Mouse (Mus musculus): ENCODE results near the gene Usp10.

Usp10 gene

DNA sequence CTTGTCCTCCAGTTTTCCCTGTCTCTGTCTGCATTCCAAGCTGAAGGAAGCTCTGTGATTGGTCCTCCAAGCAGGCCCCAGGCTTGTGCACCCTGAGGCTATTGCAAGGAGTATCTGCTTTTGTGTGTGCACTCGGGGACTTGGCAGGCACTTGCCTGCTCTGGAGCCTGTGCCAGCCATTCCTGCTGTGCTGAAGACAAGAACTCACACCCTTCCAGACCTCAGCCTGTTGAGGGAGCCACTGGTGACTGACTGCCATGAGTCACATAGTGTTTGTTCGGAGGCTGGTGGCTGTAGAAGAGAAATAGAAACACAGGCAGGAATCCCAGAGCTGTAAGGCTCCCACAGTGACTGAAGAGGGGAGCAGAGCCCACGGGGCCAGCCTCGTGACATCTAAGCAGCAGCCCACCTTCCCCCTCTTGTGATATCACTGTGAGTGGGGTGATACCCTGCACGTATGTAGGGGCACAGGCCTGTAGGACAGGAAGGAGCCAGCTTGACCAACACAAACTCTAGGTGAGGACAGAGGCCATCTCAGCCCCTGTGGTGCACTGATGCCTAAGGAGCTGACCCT, 50.5 kb downstream of the Usp10 start:
- DNase-seq (ENCODE audit: low spot score) = no peak

- no peak for DNase-seq (ENCODE audit: low spot score)
Observed at GRCm38 (mm10) chr8:119964859-119965258, 54.7 kb downstream of the Usp10 start.

DNA sequence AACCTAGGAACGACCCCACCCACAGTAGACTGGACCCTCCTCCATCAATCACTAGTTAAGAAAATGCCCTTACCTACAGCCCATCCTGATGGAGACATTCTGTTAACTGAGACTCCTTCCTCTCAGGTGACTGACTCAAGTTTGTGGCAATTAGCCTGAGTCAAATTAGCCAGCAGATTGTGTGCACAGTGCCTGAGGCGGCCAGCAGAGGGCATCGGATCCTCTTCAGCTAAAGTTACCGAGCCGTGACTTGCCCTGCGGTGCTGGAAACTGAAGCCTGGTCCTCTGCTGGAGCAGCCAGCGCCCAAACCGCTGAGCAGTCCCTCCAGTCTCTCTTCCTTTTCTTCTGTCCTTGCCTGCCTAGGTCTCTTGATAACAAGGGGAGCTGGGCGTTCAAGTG, 57.3 kb downstream of the Usp10 start:
- DNase-seq (ENCODE audit: low spot score) = no peak

DNA sequence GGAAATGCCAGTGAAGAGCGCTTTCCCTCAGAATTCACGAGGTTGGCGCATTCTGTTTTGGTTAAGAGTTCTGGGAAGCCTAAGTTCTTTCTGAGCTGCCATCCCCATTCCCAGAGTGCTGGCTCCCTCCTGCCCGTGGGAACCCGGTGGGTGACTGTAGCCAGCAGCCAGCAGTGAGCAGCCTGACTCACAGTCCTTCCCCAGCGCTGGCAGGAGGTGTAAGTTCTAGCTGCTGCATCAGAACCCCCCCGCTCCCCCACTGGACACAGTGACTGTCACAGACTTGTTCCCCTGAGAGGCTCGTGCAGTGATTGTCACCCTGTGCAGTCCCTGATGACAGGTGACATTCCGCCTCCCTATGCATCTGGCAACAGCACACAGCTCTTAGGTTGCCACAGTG, 60.0 kb downstream of the Usp10 start:
- DNase-seq (ENCODE audit: low spot score) = no peak

GRCm38 (mm10) chr8:119972558-119972957, 62.4 kb downstream of the Usp10 start:
- DNase-seq (ENCODE audit: low spot score) = no peak

DNA sequence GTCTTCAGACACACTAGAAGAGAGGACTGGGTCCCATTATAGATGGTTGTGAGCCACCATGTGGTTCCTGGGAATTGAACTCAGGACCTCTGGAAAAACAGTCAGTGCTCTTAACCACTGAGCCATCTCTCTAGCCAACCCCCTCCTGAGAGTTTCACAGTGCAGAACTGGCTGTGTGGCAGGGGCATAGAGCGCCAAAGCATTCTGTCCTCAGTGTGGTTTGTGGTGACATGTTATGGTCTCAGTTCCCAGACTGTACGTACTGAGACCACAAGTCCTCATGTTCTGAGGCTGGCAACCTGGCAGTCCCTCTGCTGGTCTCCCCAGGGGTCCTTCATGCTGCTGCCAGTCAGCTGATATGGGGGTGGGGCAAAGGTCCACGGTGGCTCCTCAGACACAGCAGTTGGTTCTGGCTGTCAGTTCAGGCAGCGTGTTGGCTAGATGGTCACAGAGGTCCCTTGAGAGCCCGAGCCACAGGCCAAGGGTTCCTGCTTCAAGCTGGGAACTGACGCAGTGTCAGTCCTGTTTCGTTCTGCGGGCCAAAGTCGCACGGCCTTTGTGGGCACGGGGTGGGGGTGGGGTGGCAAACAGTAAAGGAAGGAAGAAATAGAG, 68.7 kb downstream of the Usp10 start:
- DNase-seq (ENCODE audit: low spot score) = no peak

- DNase-seq (ENCODE audit: low spot score) = no peak
Observed at GRCm38 (mm10) chr8:119981253-119981652, 71.1 kb downstream of the Usp10 start.

DNA sequence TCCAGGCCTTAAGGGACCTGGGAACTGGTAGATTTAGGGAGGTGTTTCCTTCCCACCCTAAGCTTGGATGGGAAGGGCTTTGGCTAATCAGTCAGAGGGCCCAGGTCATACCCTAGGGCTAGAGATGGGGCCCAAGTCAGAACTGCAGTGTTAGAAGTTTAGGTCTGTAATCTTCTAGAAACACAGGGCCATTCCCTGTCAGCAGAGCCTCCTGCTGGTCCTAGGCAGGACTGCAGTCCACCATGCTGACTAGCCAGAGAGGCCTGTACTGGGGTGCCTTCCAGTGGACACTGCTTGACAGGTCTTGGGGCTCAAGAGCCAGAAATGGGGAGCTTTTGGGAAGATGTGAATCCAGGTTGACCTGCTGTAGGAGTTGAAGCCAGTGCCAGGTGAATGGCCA, 73.9 kb downstream of the Usp10 start:
- DNase-seq (ENCODE audit: low spot score) = no peak

DNA sequence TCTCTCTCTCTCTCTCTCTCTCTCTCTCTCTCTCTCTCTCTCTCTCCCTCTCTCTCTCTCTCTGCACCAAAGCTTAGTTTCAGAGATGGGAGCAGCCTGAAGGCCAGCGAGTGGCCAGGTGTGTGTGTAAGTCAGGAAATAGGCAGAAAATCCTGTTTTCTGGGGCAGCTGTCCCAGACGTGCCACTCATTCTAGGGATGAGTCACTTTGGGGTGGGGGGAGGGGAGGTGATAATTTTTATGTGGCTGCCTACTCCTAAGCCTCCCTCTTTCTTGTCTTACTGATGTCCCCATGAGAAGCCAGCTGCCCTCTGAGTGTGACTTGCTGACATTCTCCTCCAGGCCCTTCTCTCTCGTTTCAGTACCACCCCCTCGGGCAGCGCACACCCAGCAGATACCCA, 76.0 kb downstream of the Usp10 start:
- no peak for DNase-seq (ENCODE audit: low spot score)

DNA sequence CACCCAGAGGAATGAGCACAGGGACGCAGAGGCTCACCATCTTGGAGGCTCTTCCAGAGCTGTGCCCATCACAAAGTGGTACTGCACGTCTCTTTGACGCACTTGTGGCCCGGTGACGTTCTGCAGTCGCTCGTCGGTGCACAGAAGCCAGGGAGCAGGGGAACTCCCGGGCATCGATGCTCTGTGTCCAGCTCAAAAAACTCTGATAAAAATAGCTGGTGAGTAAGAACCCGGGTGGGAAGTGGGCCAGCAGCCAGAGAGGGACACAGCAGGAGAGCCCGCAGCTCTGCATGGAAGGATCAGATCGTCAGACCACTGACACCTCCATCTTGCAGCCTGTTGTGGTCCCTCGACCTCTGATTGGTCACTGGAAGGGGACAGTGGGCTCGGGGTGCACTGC, 77.9 kb downstream of the Usp10 start:
- DNase-seq (ENCODE audit: low spot score) = no peak

DNA sequence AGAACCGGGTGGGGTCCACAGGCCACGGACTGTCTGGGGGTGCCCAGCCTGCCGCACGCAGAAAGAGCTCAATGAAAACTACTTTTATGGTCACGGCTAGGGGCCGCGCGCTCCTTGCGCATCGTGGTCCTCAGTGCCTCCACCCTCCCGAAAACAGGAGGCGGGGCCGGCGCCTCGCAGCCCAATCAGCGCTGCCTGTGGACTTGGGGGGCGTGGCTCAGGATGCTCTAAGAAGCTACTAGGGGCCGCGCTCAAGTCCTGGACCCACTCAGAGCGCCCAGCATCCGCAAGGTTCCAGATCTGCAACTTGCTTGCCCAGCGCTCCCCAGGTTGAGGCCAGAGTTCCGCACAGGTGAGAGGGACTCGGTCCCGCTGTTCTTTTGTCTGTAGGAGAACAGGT, 82.1 kb downstream of the Usp10 start, which contains the start of gene Crispld2:
TSS of gene Crispld2 (plus strand) at position 190 of the 400 bp plus-strand sequence.
- peak; percentile 87 for DNase-seq (ENCODE audit: low spot score)

DNA sequence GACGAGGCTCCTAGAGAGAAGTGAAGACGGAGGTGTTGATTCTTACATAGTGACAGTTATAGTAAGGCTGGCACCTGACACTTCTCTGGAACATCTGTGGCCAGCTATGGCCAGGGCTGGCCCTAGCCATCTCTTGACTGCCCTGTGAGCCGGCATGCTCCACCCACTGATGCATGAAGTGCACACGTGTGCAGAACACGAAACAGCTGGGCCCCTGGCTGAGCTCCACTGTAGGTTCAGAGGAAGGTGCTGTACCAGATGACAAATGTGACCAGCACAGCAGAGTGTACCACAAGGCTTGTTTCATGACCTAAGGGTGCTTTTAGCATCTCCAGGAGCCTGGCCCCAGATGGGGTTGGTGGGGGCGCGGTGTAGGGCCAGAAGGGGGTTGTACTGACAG, 84.0 kb downstream of the Usp10 start:
- DNase-seq (ENCODE audit: low spot score) = no peak

- no peak for DNase-seq (ENCODE audit: low spot score)
Observed at GRCm38 (mm10) chr8:119994556-119994955, 84.4 kb downstream of the Usp10 start.

GRCm38 (mm10) chr8:119997266-119997665, 87.1 kb downstream of the Usp10 start:
- DNase-seq (ENCODE audit: low spot score) = no peak

- DNase-seq (ENCODE audit: low spot score) = no peak
Observed at GRCm38 (mm10) chr8:120000461-120000860, 90.3 kb downstream of the Usp10 start.

DNA sequence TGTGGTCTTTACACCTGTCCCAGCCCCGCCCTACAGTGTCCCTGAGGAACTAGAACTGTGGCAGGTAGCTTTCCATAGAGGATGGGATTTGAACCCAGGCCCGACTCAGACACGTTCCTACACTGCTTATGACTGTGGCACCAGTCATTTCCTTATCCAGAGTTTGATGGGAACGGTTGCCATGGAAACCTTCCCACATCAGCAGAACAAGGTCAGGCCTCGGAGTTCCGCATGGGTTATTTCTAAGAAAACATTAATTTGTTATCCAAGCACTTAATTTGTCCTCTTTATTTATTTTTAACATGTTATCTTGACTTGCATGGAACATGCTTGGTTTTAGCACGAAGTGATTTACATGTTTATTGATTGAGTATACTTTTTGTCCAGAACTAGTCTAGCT, 91.6 kb downstream of the Usp10 start:
- DNase-seq (ENCODE audit: low spot score) = peak; percentile 56

GRCm38 (mm10) chr8:120002348-120002747, 92.2 kb downstream of the Usp10 start:
- DNase-seq (ENCODE audit: low spot score) = no peak

DNA sequence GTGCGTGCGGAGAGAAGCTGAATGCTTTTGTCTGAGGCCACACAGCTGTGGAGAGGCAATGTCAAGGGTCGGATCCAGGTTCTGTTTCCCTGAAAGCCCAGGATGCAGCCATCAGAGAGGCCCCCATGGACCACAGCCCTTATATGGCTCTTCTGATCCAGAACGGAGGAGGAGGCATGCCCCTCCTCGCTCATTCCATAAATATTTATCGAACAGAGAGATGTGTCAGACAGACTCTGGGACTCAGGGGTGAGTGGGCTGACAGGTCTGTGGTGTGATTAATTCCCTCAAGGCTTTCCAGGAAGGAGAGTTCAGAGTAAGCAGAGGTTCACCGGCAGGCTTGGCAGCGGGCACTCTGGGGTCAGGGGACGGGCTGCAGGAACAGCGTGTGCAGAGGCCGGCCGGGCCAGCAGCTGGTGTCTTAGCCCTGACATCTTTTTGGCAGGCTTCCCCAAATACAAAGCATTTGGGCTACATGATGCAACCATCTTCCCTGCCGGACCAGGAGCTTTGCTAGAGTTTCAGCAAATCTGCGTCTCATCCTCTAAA, 94.1 kb downstream of the Usp10 start:
- DNase-seq (ENCODE audit: low spot score) = no peak

DNA sequence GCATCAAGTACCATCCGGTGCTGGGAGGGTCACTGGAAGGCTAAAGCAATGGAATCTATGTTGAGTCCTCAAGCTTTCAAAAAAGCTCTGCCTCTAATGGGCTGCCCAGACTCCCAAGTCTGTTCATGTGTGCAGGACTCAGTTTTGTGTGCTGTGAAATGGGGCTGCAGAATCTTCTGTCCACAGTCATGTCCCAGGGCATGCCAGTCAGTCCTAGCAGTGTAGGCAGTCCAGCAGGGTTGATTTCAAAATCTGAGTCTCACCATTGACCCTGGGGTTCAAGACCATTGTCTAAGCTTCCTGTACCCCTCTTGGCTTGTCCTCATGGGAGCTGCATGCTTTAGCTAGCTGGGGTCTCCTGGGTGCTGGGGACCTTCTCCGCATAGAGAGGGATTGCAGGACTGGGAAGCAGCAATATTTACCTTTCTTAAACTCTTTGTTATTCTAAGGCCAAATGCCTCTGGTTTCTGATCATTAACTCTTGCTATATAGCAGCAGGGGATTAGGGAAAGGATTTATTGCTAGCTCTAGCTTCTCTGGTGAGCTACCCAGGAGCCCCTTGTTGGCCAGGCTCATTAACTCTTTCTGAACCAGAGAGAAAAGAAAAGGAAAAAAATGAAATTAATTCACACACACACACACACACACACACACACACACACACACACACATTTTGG, 94.7 kb downstream of the Usp10 start:
- DNase-seq (ENCODE audit: low spot score) = no peak

- peak; percentile 52 for DNase-seq (ENCODE audit: low spot score)
Observed at GRCm38 (mm10) chr8:120006645-120007160, 96.5 kb downstream of the Usp10 start.
